Mouse (Mus musculus) embryonic facial prominence, embryonic 12.5 days (tissue): ENCODE measurements around the gene Olfr354. TPM values are rescaled to one million over a fixed set of nuclear protein-coding genes. Genes with fewer than 3 reads are reported as not detected.

Source experiments
- ATAC-seq: fragments of 200-750 bp; cut with Nextera tagmentation; 2 replicates; pipeline ENCODE4 v1.8.0; 2017; ENCODE audit not compliant: insufficient number of reproducible peaks, insufficient read depth, low FRiP score, low TSS enrichment
- H3K27ac ChIP-seq: fragments of 300-500 bp; sonication (generic); 2 replicates; pipeline ENCODE4 v1.5.1; 2016; ENCODE audit warnings: mild to moderate bottlenecking
- H3K27me3 ChIP-seq: fragments of 300-500 bp; sonication (generic); 2 replicates; pipeline ENCODE4 v1.6.1; 2016; ENCODE audit warnings: mild to moderate bottlenecking, moderate library complexity
- H3K36me3 ChIP-seq: fragments of 300-500 bp; sonication (generic); 2 replicates; pipeline ENCODE4 v1.6.1; 2016; ENCODE audit warnings: mild to moderate bottlenecking
- H3K4me1 ChIP-seq: fragments of 300-500 bp; sonication (generic); 2 replicates; pipeline ENCODE4 v1.6.1; 2016
- H3K4me2 ChIP-seq: fragments of 300-500 bp; sonication (generic); replicated peaks from 2 replicates; pipeline ENCODE4 v1.6.1; 2016; ENCODE audit warnings: mild to moderate bottlenecking, moderate library complexity
- H3K4me3 ChIP-seq: fragments of 300-500 bp; sonication (generic); 2 replicates; pipeline ENCODE4 v1.5.1; 2016; ENCODE audit warnings: mild to moderate bottlenecking
- H3K9ac ChIP-seq: fragments of 300-500 bp; sonication (generic); 2 replicates; pipeline ENCODE4 v1.6.1; 2016; ENCODE audit warnings: mild to moderate bottlenecking, moderate library complexity
- H3K9me3 ChIP-seq: fragments of 300-500 bp; sonication (generic); 2 replicates; pipeline ENCODE4 v1.6.1; 2016; ENCODE audit warnings: mild to moderate bottlenecking, moderate library complexity
- WGBS: fragments of 180-500 bp; shearing (Covaris S2); methylation state at CpG from one replicate; pipeline ENCODE4 v1.1.7; 2016; 5-methylcytosine and 5-hydroxymethylcytosine counted together
- polyA plus RNA-seq: library from polyadenylated mRNA; unstranded; fragments of >200 nt; fragmentation: Nextera tagmentation; extraction: Ambion mirVana; gene quantifications from 2 replicates; pipeline ENCODE4 v1.2.1, GENCODE M21; 2016

Olfr354 gene
- not detected in 2 replicates for polyA plus RNA-seq

DNA sequence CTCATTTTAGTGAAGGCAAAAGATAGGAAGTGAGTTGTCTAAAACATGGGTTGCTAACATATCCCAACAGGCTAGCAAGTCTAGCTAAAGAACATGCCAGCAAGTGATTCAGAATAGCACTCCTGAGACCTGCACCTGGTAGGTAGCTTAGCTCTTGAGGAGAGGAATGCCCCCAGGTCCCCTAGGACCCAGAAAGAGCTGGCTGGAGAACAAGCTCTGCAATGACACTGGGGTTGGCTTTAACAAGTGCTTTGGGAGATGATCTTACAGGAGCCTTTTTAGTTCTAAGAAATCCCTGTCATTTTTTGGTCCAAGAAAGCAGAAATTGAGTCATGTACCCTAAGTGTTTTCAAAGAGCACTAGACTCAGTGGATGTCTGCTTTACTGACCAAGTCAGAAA, at the start of gene Olfr354:
Gene Olfr354 (plus strand): TSS at position 301 of the 400 bp plus-strand sequence.
- Histone ChIP-seq H3K27me3 (no peaks in the 10 kb centered on the region), H3K4me1 (no peaks in the 10 kb centered on the region), H3K9ac (no peak within 1 kb of the TSS), H3K36me3 (no peaks in the 10 kb centered on the region), H3K4me3 (no peak within 1 kb of the TSS), H3K27ac (no peak within 1 kb of the TSS), H3K4me2 (no peak within 1 kb of the TSS), H3K9me3 (peaks cover 13% of the 10 kb centered on the region; the same call in 1 of the 2 replicates)
- ATAC-seq: no peak

DNA sequence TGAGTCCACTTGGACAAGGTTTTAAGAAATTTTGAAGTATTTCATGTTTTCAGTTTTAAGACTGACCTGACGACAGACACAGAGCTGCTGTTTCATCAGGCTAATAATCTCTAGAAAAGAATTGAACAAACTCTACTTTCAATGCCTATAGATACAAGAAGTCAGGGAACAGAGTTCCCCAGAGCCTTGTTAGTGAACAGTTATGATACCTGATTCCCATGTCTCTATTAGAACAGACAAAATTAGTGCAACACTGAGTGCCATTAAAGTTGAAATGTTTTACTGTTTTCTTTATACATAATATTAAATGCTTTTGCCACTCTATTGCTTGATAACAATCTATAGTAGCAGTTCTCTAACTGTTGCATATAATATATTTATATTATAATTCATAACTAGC, 42.9 kb upstream of the Olfr354 start, which contains the start of gene Olfr351:
Gene Olfr351 (minus strand): TSS at position 101 of the 400 bp plus-strand sequence.
- Histone ChIP-seq H3K9me3 (peaks cover 6% of the 10 kb centered on the region; the same call in 1 of the 2 replicates), H3K4me3 (no peak within 1 kb of the TSS), H3K27ac (no peak within 1 kb of the TSS), H3K9ac (no peak within 1 kb of the TSS), H3K27me3 (no peaks in the 10 kb centered on the region), H3K36me3 (no peaks in the 10 kb centered on the region), H3K4me1 (no peaks in the 10 kb centered on the region), H3K4me2 (no peak within 1 kb of the TSS)
- WGBS: 81% methylated on average over 1 of the region's 1 CpGs
- no peak for ATAC-seq

DNA sequence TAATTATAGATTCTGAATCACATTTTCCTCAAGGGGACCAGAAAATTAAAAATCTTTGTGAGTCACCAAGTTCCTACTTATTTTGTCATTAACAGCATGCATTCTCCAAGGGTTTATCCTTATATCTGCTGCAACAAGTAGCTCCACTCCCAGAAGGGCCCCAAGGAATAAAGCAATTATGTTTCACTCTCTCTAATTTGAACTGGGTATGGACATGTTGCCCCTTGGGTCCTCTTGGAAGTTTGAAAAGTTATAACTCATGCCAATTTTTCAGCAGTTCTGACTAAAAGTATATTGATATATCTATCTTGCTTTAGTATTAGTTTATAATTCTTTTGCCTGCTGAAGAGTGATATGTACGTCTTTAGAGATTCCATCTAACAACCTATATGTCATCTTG, 37.3 kb upstream of the Olfr354 start, which contains the start of gene Olfr352:
Gene Olfr352 (plus strand): TSS at position 301 of the 400 bp plus-strand sequence.
- no peak within 1 kb of the TSS for H3K4me2 ChIP-seq
- peaks cover 6% of the 10 kb centered on the region; the same call in 1 of the 2 replicates for H3K9me3 ChIP-seq
- H3K9ac ChIP-seq: no peak within 1 kb of the TSS
- H3K4me1 ChIP-seq: no peaks in the 10 kb centered on the region
- WGBS: 81% methylated on average over 1 of the region's 1 CpGs
- H3K4me3 ChIP-seq: no peak within 1 kb of the TSS
- no peaks in the 10 kb centered on the region for H3K27me3 ChIP-seq
- no peaks in the 10 kb centered on the region for H3K36me3 ChIP-seq
- H3K27ac ChIP-seq: no peak within 1 kb of the TSS
- no peak for ATAC-seq

DNA sequence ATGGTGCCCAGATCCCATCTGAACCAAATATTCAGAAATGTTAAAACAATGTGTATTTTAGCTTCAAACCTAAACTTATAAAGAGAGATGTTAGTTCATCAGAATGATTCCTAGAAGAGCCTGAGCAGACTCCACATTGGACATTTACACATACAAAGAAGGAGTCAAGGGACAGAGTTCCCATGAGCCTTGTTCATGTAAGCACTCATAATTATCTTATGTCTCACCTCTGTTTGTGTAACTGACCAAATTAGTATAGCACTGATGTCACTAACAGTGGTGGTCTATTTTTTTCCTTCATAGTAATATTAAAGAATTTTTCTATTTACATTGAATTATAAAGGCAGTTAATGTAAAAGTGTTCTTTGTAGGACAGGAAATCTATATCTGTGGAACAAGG, 12.6 kb upstream of the Olfr354 start, which contains the start of gene Olfr353:
Gene Olfr353 (minus strand): TSS at position 101 of the 400 bp plus-strand sequence.
- H3K4me3 ChIP-seq: no peak within 1 kb of the TSS
- peaks cover 4% of the 10 kb centered on the region for H3K9me3 ChIP-seq
- H3K9ac ChIP-seq: no peak within 1 kb of the TSS
- ATAC-seq: no peak
- H3K4me1 ChIP-seq: no peaks in the 10 kb centered on the region
- no peaks in the 10 kb centered on the region for H3K27me3 ChIP-seq
- no peak within 1 kb of the TSS for H3K4me2 ChIP-seq
- H3K27ac ChIP-seq: no peak within 1 kb of the TSS
- H3K36me3 ChIP-seq: no peaks in the 10 kb centered on the region

DNA sequence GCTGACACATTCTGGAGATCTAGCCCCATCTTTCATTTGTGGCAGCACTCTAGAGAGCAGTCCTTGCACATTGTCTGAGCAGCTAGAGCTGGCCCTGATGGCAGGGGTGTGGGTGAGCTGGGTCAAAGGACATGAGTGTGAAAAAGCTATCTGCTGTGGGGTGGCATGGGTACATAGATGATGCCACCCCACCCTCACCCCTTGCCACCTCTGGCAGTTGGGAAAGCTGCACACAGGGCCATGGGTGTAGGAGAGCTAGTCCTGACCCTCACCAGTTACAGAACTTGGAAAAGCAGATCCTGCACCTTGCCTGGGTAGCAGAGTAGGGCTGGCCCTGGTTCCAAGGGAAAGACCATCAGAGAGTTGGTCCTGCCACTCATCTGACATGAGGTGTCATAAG, 8.4 kb upstream of the Olfr354 start:
- ATAC-seq: no peak
- no peaks in the 10 kb centered on the region for H3K27me3 ChIP-seq
- H3K9me3 ChIP-seq: peaks cover 9% of the 10 kb centered on the region
- H3K4me3 ChIP-seq: no peak overlapping the region
- H3K36me3 ChIP-seq: no peaks in the 10 kb centered on the region
- H3K27ac ChIP-seq: no peak overlapping the region
- no peak overlapping the region for H3K4me2 ChIP-seq
- H3K4me1 ChIP-seq: no peaks in the 10 kb centered on the region
- H3K9ac ChIP-seq: no peak overlapping the region

DNA sequence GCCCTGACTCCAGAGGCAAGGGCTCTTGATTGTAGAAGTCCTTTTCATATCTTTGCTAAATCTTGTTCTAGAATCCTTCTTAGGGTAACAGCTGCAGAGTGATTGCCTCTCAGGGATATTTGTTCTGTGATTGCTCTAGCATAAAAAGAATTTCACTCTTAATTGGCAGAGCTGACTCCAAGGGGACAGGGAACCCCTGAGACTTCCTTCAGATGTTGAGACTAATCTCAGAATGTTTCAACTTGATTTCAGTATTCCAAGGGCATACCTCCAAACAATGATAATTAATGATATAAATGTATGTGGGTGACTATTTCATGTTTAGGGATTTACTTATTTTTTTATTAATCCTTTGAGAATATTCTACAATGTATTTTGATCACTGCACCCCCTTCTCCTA, 23.3 kb downstream of the Olfr354 start, which contains the start of gene Olfr355:
Gene Olfr355 (minus strand): TSS at position 101 of the 400 bp plus-strand sequence.
- Histone ChIP-seq H3K9ac (no peak within 1 kb of the TSS), H3K27ac (no peak within 1 kb of the TSS), H3K4me1 (no peaks in the 10 kb centered on the region), H3K27me3 (no peaks in the 10 kb centered on the region), H3K36me3 (no peaks in the 10 kb centered on the region), H3K9me3 (no peaks in the 10 kb centered on the region), H3K4me2 (no peak within 1 kb of the TSS), H3K4me3 (no peak within 1 kb of the TSS)
- no peak for ATAC-seq

DNA sequence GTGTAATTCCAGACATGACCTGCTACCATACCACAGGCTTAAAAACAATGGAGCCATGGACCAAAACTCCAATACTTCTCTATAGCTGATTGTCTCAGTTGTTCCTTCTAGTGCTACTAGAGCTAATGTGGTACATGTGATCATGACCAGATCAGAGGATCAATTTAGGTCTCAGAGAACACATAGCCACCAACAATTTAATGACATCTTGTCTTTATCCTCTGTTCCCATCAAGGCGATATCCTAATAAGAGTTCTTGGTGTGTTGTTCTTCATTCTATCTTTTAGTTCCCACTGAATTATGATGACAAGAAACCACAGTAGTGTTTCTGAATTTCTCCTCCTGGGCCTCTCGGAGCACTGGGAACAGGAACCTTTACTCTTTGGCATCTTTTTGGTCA, 31.3 kb downstream of the Olfr354 start, which contains the start of gene Olfr356:
Gene Olfr356 (plus strand): TSS at position 301 of the 400 bp plus-strand sequence.
- Histone ChIP-seq H3K27me3 (no peaks in the 10 kb centered on the region), H3K27ac (no peak within 1 kb of the TSS), H3K4me2 (no peak within 1 kb of the TSS), H3K4me1 (no peaks in the 10 kb centered on the region), H3K9me3 (peaks cover 15% of the 10 kb centered on the region; the same call in 1 of the 2 replicates), H3K36me3 (no peaks in the 10 kb centered on the region), H3K9ac (no peak within 1 kb of the TSS), H3K4me3 (no peak within 1 kb of the TSS)
- WGBS: 86% methylated on average over 2 of the region's 2 CpGs
- no peak for ATAC-seq

Other genes with a start within 250 kb of the Olfr354 start
- gene Olfr346, start 219.9 kb upstream of the Olfr354 start, polyA plus RNA-seq: not detected in 2 replicates
- not detected in 2 replicates for gene Olfr347, start 173.8 kb upstream of the Olfr354 start, polyA plus RNA-seq
- gene Olfr348, start 121.4 kb upstream of the Olfr354 start, polyA plus RNA-seq: not detected in 2 replicates
- gene Olfr50, start 115.1 kb upstream of the Olfr354 start, polyA plus RNA-seq: not detected in 2 replicates
- gene Olfr3, start 88.6 kb upstream of the Olfr354 start, polyA plus RNA-seq: not detected in 2 replicates
- not detected in 2 replicates for gene Olfr350, start 59.4 kb upstream of the Olfr354 start, polyA plus RNA-seq
- not detected in 2 replicates for gene Olfr351, start 43.0 kb upstream of the Olfr354 start, polyA plus RNA-seq
- gene Olfr352, start 37.2 kb upstream of the Olfr354 start, polyA plus RNA-seq: not detected in 2 replicates
- not detected in 2 replicates for gene Olfr353, start 12.7 kb upstream of the Olfr354 start, polyA plus RNA-seq
- not detected in 2 replicates for gene Olfr355, start 23.2 kb downstream of the Olfr354 start, polyA plus RNA-seq
- not detected in 2 replicates for gene Olfr356, start 31.4 kb downstream of the Olfr354 start, polyA plus RNA-seq
- not detected in 2 replicates for gene Olfr357, start 88.1 kb downstream of the Olfr354 start, polyA plus RNA-seq
- not detected in 2 replicates for gene Olfr358, start 103.7 kb downstream of the Olfr354 start, polyA plus RNA-seq
- gene Olfr360, start 160.1 kb downstream of the Olfr354 start, polyA plus RNA-seq: not detected in 2 replicates
- gene Olfr361, start 183.6 kb downstream of the Olfr354 start, polyA plus RNA-seq: not detected in 2 replicates
- not detected in 2 replicates for gene Olfr362, start 212.2 kb downstream of the Olfr354 start, polyA plus RNA-seq
- not detected in 2 replicates for gene Olfr364-ps1, start 233.6 kb downstream of the Olfr354 start, polyA plus RNA-seq